Mouse (Mus musculus): ENCODE data around the gene Spesp1.

DNA sequence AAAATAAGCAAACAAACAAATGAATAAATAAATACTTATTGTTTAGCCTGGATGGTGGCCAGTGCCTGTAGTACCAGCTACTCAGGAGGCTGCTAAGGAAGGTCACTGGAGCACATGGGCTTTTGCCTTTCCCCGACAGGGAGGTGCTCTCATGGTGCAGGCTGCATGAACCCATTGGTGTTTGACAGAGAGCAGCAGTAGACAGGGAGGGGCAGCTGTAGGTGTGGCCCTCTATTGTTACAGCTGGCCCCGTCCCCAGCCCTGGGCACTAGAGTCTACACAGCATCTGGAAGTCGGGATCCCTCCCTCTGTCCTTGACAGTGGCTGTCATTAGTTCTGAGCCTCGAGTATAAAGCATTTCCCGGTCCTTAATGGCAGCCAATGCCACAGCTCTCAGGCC lies 18.4 kb downstream of the Spesp1 start:
- no peak for TF ChIP-seq CTCF (IDR thresholded peaks at IDR 0.05; ENCODE audit: borderline replicate concordance, control insufficient read depth, extremely low read depth, insufficient read depth, low read length, poor library complexity)
- TF ChIP-seq POLR2A (IDR thresholded peaks at IDR 0.05; ENCODE audit: control insufficient read depth, extremely low read depth, insufficient read depth, low read length, poor library complexity): no peak
